Mouse (Mus musculus) ES-Bruce4 (cell line): ENCODE data around the gene Mettl17.

Experiments used
- CTCF ChIP-seq: IDR thresholded peaks from one replicate; pipeline ENCODE4 v1.8.1; 2011; ENCODE audit warnings: low read depth, low read length
- EP300 ChIP-seq: IDR thresholded peaks from 2 replicates; pipeline ENCODE4 v1.6.1; 2011; ENCODE audit warnings: low read depth, low read length; ENCODE audit not compliant: insufficient read depth
- POLR2A ChIP-seq: IDR thresholded peaks from one replicate; pipeline ENCODE4 v1.8.1; 2011; ENCODE audit warnings: low read length; ENCODE audit not compliant: insufficient read depth

DNA sequence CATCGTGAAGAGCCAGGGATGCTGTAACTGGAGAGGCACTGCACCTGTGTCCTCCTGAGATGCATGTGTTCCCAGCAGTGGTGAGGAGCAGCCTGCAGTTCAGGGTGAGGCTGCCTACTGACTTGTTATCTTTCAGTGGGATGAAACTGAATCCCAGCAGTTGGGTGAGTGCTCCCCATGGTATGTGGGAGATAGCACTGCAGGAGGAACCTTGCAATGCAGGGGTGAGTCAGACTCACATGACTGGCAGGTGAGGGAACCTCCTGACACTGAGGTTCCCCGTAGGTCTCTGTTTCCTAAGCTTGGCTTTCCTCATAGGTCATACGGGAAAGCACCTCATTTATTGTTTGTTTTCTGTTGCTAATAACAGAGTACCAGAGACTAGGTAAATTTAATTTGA is 7.1 kb upstream of the Mettl17 start:
- TF ChIP-seq EP300 (no peak), CTCF (no peak), POLR2A (no peak)
